Mouse (Mus musculus): ENCODE measurements around the gene Srpk2. TPM values are rescaled to one million over a fixed set of nuclear protein-coding genes. Genes with fewer than 3 reads are reported as not detected.
"Not testable (repeated sequence)": the region's sequence is repeated elsewhere in the genome, so short reads cannot be mapped to it uniquely, and the experiment has no call there.

Srpk2 gene
- polyA plus RNA-seq, 1 experiment, result 66.9 TPM

DNA sequence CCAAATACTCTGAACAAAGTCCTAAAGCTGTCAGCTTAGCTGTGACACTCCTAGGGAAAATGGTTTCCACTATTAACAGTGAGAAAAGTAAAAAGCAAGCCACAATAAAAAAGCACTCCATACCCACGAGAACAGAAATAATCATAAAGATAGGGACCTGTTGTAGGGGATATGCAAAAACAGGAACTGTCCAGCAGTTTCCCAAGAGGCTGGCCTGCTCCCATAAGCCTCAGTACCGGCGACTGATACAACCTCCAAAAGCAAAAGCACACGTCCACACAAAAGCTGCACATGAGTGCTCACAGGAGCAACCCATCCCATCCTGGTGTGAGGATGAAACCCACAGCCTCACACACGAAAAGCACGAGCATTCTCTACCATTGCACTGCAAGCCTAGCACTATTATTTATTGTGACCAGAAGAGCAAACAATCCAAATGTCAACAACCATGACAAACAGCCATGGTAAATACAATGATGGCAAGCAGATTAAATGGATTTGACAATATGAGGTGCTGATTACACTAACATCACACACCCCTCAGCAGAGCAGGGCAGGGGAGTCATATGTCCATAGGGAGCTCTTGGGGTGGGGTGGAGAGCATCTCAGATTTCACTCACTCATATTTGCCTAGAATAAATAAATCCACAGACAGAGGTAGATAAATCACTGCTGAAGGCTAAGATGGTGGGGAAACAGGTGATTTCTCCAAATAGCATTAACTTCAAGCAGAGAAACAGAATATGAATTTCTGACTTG, 107.9 kb downstream of the Srpk2 start:
- Histone ChIP-seq H3K4me1 (ENCODE audit: control insufficient read depth, insufficient read depth, low read length) (no peaks in the 10 kb centered on the region; the same call in 1 of the 2 replicates), H3K4me3 (ENCODE audit: insufficient read depth, low read length) (no peak overlapping the region), H3K27ac (ENCODE audit: insufficient read depth, low read length) (no peak overlapping the region)
- TF ChIP-seq POLR2A (IDR thresholded peaks at IDR 0.05; ENCODE audit: low read depth, low read length), result no peak
- TF ChIP-seq CTCF (IDR thresholded peaks at IDR 0.05; ENCODE audit: borderline replicate concordance, insufficient read depth, low read length), result no peak

DNA sequence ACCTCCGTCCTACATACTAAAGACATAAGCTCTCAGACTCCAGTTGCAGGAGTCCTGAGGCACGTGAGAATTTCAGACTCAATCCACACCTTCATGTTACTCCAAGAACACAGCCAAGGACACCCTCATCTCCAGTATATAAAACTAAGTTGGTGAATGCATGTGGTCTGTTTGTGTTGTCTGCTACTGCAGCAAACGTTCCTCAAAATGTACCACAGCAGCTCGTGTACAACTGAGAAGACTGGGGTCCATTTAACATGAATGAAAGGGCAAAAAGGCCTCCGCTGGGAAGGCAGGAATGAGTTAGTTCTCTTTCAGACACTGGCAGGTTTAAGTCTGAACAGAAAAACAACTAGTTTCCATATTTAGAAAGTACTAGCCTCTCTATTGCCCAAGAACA, 110.5 kb downstream of the Srpk2 start:
- Histone ChIP-seq H3K4me3 (ENCODE audit: insufficient read depth, low read length) (no peak overlapping the region), H3K27ac (ENCODE audit: insufficient read depth, low read length) (no peak overlapping the region), H3K4me1 (ENCODE audit: control insufficient read depth, insufficient read depth, low read length) (no peaks in the 10 kb centered on the region)
- TF ChIP-seq CTCF (IDR thresholded peaks at IDR 0.05; ENCODE audit: borderline replicate concordance, insufficient read depth, low read length) (no peak), POLR2A (IDR thresholded peaks at IDR 0.05; ENCODE audit: low read depth, low read length) (no peak)

DNA sequence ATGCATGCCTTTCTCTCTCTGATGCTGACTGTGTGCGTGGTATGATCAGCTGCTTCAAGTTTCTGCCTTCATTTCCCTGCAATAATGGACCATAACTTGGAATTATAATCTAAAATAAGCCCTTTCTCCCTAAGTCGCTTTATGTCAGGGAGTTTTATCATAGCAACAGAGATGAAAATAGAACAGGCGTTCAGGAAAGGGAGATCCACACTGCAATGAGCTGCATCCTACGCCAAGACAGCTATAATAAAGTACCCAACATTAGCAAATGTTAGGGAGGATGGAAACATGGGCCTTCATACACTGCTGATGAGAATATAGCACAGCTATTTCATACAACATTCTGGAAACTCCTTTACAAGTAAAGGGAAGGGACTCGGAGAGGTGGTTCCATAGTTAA, 116.2 kb downstream of the Srpk2 start:
- no peak overlapping the region for H3K4me3 ChIP-seq (ENCODE audit: insufficient read depth, low read length)

DNA sequence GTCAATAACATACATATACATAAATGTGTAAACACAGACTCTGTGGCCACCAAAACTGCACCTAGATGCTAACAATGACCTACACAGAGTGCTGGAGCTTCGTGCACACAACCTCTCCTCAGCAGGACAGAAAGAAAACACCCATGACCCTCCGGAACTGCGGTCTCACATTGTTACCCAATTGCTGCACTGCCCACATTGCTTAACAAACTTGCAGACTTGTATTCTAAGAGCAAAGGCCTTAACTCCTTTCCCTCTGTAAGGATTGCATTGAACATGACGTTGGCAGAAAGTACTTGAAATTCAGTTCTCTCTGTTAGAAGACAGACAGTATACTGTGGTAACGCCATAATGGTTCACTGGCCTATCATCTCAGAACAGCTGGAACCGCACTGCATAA, 118.0 kb downstream of the Srpk2 start:
- TF ChIP-seq POLR2A (IDR thresholded peaks at IDR 0.05; ENCODE audit: low read depth, low read length), result no peak
- no peak for TF ChIP-seq CTCF (IDR thresholded peaks at IDR 0.05; ENCODE audit: borderline replicate concordance, insufficient read depth, low read length)
- Histone ChIP-seq H3K4me1 (ENCODE audit: control insufficient read depth, insufficient read depth, low read length) (peaks cover 5% of the 10 kb centered on the region), H3K27ac (ENCODE audit: insufficient read depth, low read length) (no peak overlapping the region), H3K4me3 (ENCODE audit: insufficient read depth, low read length) (no peak overlapping the region)

More for the DNA sequence above, 116.2 kb downstream of the Srpk2 start:
- no peak for TF ChIP-seq CTCF (IDR thresholded peaks at IDR 0.05; ENCODE audit: borderline replicate concordance, insufficient read depth, low read length)
- TF ChIP-seq POLR2A (IDR thresholded peaks at IDR 0.05; ENCODE audit: low read depth, low read length), result no peak
- no peak overlapping the region for H3K27ac ChIP-seq (ENCODE audit: insufficient read depth, low read length)
- H3K4me1 ChIP-seq (ENCODE audit: control insufficient read depth, insufficient read depth, low read length), result no peaks in the 10 kb centered on the region

DNA sequence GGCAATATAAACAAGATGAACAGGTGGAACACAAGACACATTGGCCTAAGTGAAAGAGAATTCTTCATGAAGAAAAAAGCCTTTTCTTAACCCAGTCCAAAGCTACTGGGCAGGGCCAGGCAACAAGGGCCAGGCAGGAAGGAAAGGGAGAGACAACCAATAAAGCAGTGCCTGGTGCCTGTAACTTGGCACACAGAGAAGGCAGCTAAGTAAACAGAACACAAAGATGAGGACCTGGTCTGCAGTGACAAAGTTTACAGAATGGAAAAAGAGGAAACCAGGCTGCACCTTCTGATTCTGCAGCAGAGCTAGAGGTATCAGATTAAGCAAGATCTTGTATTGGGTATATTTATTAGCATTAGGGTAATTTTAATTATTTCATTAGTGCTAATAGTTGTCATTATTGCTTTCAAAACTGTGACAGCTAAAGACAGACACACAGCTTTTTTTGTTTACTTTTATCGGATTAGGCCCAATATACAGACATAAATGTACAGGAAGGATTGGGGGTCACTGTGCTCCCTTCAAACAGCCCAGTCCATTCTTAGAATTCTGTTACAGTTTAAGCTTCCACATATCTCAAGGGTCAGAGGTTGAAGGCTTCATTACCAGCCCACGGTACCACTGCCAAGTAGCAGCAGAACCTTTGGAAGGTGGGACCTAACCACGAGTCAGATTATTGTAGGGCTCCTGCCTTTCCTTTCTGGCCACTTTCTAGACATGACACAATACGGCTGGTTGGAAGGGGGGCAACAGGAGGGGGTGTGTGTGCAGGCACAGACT, 121.9 kb downstream of the Srpk2 start:
- TF ChIP-seq CTCF (IDR thresholded peaks at IDR 0.05; ENCODE audit: borderline replicate concordance, insufficient read depth, low read length) (no peak), POLR2A (IDR thresholded peaks at IDR 0.05; ENCODE audit: low read depth, low read length) (no peak)
- Histone ChIP-seq H3K4me3 (ENCODE audit: insufficient read depth, low read length) (no peak overlapping the region), H3K27ac (ENCODE audit: insufficient read depth, low read length) (no peak overlapping the region), H3K4me1 (ENCODE audit: control insufficient read depth, insufficient read depth, low read length) (peaks cover 14% of the 10 kb centered on the region)

DNA sequence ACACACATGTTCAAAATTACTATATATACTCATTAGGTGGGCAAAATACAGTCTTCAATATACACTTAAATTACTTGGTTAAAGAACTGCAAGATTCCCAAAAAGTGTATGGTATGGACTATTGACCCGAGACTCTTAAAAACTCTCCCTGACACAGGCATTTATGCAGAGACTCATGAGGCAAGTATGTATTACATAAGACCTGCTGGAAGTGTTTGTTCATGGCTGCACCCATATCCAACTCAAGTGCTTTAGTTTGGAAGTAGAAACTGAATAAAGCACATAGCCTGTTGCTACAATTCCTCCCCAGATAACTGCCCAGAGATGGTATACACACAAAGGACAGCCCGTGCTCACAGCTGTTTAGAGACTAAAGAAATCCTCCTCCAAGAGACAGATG, 123.2 kb downstream of the Srpk2 start:
- H3K4me1 ChIP-seq (ENCODE audit: control insufficient read depth, insufficient read depth, low read length), result peaks cover 14% of the 10 kb centered on the region
- H3K27ac ChIP-seq (ENCODE audit: insufficient read depth, low read length), result no peak overlapping the region; the same call in 1 of the 2 replicates
- TF ChIP-seq POLR2A (IDR thresholded peaks at IDR 0.05; ENCODE audit: low read depth, low read length) (no peak), CTCF (IDR thresholded peaks at IDR 0.05; ENCODE audit: borderline replicate concordance, insufficient read depth, low read length) (no peak)
- H3K4me3 ChIP-seq (ENCODE audit: insufficient read depth, low read length), result no peak overlapping the region

DNA sequence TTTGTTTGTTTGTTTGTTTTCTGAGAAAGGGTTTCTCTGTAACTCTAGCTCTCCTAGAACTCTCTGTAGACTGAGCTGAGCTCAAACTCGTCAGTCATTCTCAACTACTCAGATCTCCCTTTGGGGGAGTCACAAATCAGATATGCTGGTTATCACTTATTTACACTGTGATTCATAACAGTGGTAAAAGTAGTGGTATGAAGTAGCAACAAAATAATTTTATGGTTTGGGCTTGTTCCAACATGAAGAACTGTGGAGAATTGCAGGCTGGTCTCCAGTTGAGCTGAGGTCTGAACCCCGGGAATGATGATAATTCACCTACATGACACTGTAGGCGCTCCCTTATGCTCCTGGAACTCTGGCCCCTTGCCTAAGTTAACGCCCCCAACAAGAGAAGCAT, 124.2 kb downstream of the Srpk2 start:
- H3K4me3 ChIP-seq (ENCODE audit: insufficient read depth, low read length), result no peak overlapping the region
- no peak overlapping the region for H3K27ac ChIP-seq (ENCODE audit: insufficient read depth, low read length)
- TF ChIP-seq CTCF (IDR thresholded peaks at IDR 0.05; ENCODE audit: borderline replicate concordance, insufficient read depth, low read length) (no peak), POLR2A (IDR thresholded peaks at IDR 0.05; ENCODE audit: low read depth, low read length) (no peak)
- H3K4me1 ChIP-seq (ENCODE audit: control insufficient read depth, insufficient read depth, low read length), result peaks cover 14% of the 10 kb centered on the region

DNA sequence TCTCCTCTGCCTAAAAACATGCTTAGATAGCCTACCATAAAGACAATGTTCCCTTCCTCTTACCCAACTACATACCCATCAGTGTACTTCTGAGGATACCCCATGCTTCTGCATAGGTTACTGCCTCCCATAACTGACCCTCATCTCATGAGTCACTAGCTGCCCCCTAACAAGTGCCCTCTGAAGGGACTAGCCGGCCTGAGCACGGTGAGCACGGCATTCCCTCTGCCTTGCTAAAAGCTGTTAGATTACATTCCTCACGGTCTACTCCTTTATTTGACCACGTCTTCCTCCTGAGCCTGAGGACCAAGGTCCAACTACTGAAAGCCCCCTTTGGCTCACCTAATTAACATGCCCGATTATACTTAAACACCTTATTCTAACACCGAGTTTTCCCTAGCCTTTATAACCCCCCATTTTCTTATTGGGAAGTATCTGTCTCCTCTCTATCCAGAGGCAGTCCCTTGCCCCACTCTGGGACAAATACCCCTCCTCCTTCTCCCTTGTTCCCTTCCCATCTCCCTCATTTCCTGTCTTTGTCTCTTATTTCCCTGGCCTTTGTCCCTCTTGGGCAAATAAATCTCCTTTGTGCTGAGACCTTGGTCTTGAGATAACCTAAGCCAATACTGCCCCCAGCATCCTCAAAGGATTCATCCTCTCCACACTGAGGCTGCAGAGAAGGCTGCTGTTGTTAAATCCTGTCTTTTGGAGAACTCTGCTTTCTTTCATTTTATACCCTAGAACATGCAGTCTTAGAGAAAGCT, 128.2 kb downstream of the Srpk2 start:
- H3K4me3 ChIP-seq (ENCODE audit: insufficient read depth, low read length), result no peak overlapping the region
- TF ChIP-seq POLR2A (IDR thresholded peaks at IDR 0.05; ENCODE audit: low read depth, low read length) (no peak), CTCF (IDR thresholded peaks at IDR 0.05; ENCODE audit: borderline replicate concordance, insufficient read depth, low read length) (no peak)
- H3K27ac ChIP-seq (ENCODE audit: insufficient read depth, low read length), result no peak overlapping the region
- peaks cover 8% of the 10 kb centered on the region for H3K4me1 ChIP-seq (ENCODE audit: control insufficient read depth, insufficient read depth, low read length)

DNA sequence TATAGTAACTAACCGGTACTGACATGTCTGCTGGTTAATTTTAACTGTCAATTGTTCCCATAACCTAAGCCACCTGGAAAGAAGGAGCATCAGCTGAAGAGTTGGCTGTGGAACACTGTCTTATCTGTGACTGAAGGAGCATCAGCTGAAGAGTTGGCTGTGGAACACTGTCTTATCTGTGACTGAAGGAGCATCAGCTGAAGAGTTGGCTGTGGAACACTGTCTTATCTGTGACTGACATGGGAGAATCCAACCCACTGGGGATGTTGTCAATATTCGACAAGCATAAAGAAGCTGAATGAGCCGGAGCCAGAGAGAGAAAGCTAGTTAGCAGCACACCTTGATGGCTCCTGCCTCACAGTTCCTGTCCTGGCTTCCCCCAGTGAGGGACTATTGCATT, 131.1 kb downstream of the Srpk2 start:
- not testable (repeated sequence) for H3K4me1 ChIP-seq (ENCODE audit: control insufficient read depth, insufficient read depth, low read length); H3K4me3 ChIP-seq (ENCODE audit: insufficient read depth, low read length); H3K27ac ChIP-seq (ENCODE audit: insufficient read depth, low read length)

Measured in embryonic fibroblast, embryonic 13.5 days (primary cell).